In the genomic region with DNA sequence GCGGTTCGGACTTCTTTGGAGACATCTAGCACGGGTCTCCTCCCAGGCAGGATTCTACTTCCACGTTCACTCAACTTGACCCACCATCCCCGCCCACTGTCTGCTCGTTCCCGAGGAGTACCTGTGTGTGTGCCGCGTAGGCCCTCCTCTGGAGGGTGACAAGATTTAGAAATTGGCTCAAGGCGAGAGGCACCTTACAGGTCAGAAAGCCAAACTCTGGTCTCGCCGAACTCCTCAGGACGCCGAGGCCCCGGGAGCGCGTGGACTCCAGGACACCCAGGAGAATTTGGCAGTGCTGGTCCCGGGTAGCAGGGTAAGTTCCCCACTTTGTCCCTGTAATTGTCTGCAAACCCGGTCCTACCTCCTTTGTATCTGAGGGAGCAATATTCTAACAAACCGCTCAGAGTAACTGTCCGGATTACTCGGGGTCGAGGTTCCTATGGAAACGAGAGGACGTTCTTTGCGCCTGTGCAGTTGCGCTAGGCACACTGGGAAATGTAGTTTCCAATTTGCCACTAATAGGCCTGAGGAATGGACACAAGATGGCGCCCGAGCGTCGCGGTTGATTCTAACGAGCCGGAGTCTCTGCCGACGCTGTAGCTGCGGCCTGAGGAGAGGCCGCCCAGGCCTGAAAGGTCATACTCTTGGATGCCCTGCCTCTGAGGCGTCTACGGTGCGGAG, we compare ENCODE assay signal across 1 mouse cellular context.
TF ChIP-seq lines count a peak whose summit lies in the region.

No protein-coding gene starts in this region.

TF ChIP-seq in ES-E14, 5 proteins besides CTCF, POLR2A, EP300 and RAD21:
- TF ChIP-seq ZC3H11A (IDR thresholded peaks at IDR 0.05; ENCODE audit: borderline replicate concordance, low read depth, low read length) (peak; percentile 68; the same call in 1 of the 2 replicates), HCFC1 (IDR thresholded peaks at IDR 0.05; ENCODE audit: borderline replicate concordance, insufficient read depth, low read length) (peak; percentile 99), CHD2 (IDR thresholded peaks at IDR 0.05; ENCODE audit: low read depth, low read length) (no peak), ZNF384 (IDR thresholded peaks at IDR 0.05; ENCODE audit: low read depth, low read length) (no peak)
TF ChIP-seq in ES-E14: peak in this region for 2.
